Mouse (Mus musculus) layer of hippocampus, adult 2 months (tissue): ENCODE results near the gene Mmp28. TPM values are rescaled to one million over a fixed set of nuclear protein-coding genes. Genes with fewer than 3 reads are reported as not detected.
A peak's percentile ranks its signal among the peaks of the same experiment; 100 is the strongest.

Experiments used
- DNase-seq, 2 experiments: peaks; one replicate each; pipeline ENCODE4 v3.0.0; 2022; ENCODE audit warnings: low spot score in 2 of 2
- H3K27ac ChIP-seq: fragments of 200-600 bp; 2 replicates; pipeline ENCODE4 v1.8.1; 2022
- H3K4me3 ChIP-seq: fragments of 200-600 bp; 2 replicates; pipeline ENCODE4 v1.8.1; 2022; ENCODE audit warnings: mild to moderate bottlenecking
- CTCF ChIP-seq: fragments of 200-600 bp; conservative IDR thresholded peaks from 2 replicates; pipeline ENCODE4 v1.8.1; 2022; ENCODE audit warnings: antibody characterized with exemption, mild to moderate bottlenecking, moderate library complexity
- total RNA-seq, 2 experiments: library from RNA; stranded (reverse); gene quantifications; 2 replicates each; pipeline ENCODE4 v1.2.3; 2021

The Mmp28 gene
- total RNA-seq, 2 experiments from 2014 or later, result 3.0 to 3.3 TPM

GRCm38 (mm10) chr11:83457912-83458601, 4.8 kb downstream of the Mmp28 start:
- DNase-seq, result no peak
- Histone ChIP-seq H3K4me3 (no peak overlapping the region), H3K27ac (no peak overlapping the region)
- TF ChIP-seq CTCF, result no peak

- DNase-seq, result no peak
- Histone ChIP-seq H3K27ac (no peak overlapping the region), H3K4me3 (no peak overlapping the region)
- TF ChIP-seq CTCF, result no peak
Measured at GRCm38 (mm10) chr11:83457257-83457656, 5.6 kb downstream of the Mmp28 start.

- no peak for TF ChIP-seq CTCF
- DNase-seq, result no peak
- H3K4me3 ChIP-seq, result no peak overlapping the region
- no peak overlapping the region for H3K27ac ChIP-seq
Measured at GRCm38 (mm10) chr11:83455608-83456007, 7.3 kb downstream of the Mmp28 start.

- no peak for TF ChIP-seq CTCF
- Histone ChIP-seq H3K27ac (no peak overlapping the region), H3K4me3 (no peak overlapping the region)
- DNase-seq, result no peak
Measured at GRCm38 (mm10) chr11:83454548-83454947, 8.3 kb downstream of the Mmp28 start.

- no peak overlapping the region for H3K27ac ChIP-seq
- no peak for TF ChIP-seq CTCF
- no peak for DNase-seq
- H3K4me3 ChIP-seq, result no peak overlapping the region
Measured at GRCm38 (mm10) chr11:83451281-83451680, 11.6 kb downstream of the Mmp28 start.

- H3K27ac ChIP-seq, result no peak overlapping the region
- no peak overlapping the region for H3K4me3 ChIP-seq
- TF ChIP-seq CTCF, result no peak
- no peak for DNase-seq
Measured at GRCm38 (mm10) chr11:83450550-83450949, 12.3 kb downstream of the Mmp28 start.

- no peak overlapping the region for H3K27ac ChIP-seq
- no peak for DNase-seq
- TF ChIP-seq CTCF, result no peak
- H3K4me3 ChIP-seq, result no peak overlapping the region
Measured at GRCm38 (mm10) chr11:83449298-83449697, 13.6 kb downstream of the Mmp28 start.

GRCm38 (mm10) chr11:83448927-83449236, 14.0 kb downstream of the Mmp28 start:
- TF ChIP-seq CTCF, result no peak
- DNase-seq, result no peak
- no peak overlapping the region for H3K27ac ChIP-seq
- H3K4me3 ChIP-seq, result no peak overlapping the region

- TF ChIP-seq CTCF, result no peak
- Histone ChIP-seq H3K4me3 (no peak overlapping the region), H3K27ac (no peak overlapping the region)
Measured at GRCm38 (mm10) chr11:83448021-83448926, 14.6 kb downstream of the Mmp28 start.

GRCm38 (mm10) chr11:83447612-83448011, 15.3 kb downstream of the Mmp28 start:
- H3K27ac ChIP-seq, result no peak overlapping the region
- no peak for DNase-seq
- H3K4me3 ChIP-seq, result no peak overlapping the region
- TF ChIP-seq CTCF, result no peak

More at GRCm38 (mm10) chr11:83448021-83448926, 14.6 kb downstream of the Mmp28 start:
- DNase-seq, result no peak

GRCm38 (mm10) chr11:83445001-83445400, 17.9 kb downstream of the Mmp28 start:
- Histone ChIP-seq H3K4me3 (peak overlapping the region; percentile 29), H3K27ac (no peak overlapping the region)
- no peak for DNase-seq
- peak; percentile 27 for TF ChIP-seq CTCF

- Histone ChIP-seq H3K4me3 (no peak overlapping the region), H3K27ac (no peak overlapping the region)
- no peak for DNase-seq
- no peak for TF ChIP-seq CTCF
Measured at GRCm38 (mm10) chr11:83443824-83444223, 19.0 kb downstream of the Mmp28 start.

GRCm38 (mm10) chr11:83442596-83443267, 20.1 kb downstream of the Mmp28 start:
- H3K4me3 ChIP-seq, result peak overlapping the region; percentile 22; the same call in 1 of the 2 replicates
- H3K27ac ChIP-seq, result no peak overlapping the region
- TF ChIP-seq CTCF, result peak; percentile 97
- DNase-seq, result peak; percentile 75 to 82
